Mouse (Mus musculus) lung, adult 2 months (tissue): ENCODE measurements around the gene Prkce.

Experiments
- CTCF ChIP-seq: fragments of 200-500 bp; IDR thresholded peaks from 2 replicates; pipeline ENCODE4 v1.5.1; 2011; ENCODE audit warnings: mild to moderate bottlenecking, low read length, control low read depth; ENCODE audit not compliant: insufficient read depth
- POLR2A ChIP-seq: fragments of 200-500 bp; IDR thresholded peaks from 2 replicates; pipeline ENCODE4 v1.6.1; 2011; ENCODE audit warnings: low read depth, mild to moderate bottlenecking, control low read depth, low read length, borderline replicate concordance; ENCODE audit errors: extremely low read depth

- no peak for TF ChIP-seq CTCF
- TF ChIP-seq POLR2A: no peak
These were observed 378.9 kb downstream of the Prkce start for GRCm38 (mm10) chr17:86546529-86546928.
